Mouse (Mus musculus) retina, postnatal 1 day (tissue): ENCODE results near the gene Rin3.
A peak's percentile ranks its signal among the peaks of the same experiment; 100 is the strongest.

Experiments used
- DNase-seq: peaks from one replicate; pipeline ENCODE4 v3.0.0-alpha.2; 2012

Gene Rin3

DNA sequence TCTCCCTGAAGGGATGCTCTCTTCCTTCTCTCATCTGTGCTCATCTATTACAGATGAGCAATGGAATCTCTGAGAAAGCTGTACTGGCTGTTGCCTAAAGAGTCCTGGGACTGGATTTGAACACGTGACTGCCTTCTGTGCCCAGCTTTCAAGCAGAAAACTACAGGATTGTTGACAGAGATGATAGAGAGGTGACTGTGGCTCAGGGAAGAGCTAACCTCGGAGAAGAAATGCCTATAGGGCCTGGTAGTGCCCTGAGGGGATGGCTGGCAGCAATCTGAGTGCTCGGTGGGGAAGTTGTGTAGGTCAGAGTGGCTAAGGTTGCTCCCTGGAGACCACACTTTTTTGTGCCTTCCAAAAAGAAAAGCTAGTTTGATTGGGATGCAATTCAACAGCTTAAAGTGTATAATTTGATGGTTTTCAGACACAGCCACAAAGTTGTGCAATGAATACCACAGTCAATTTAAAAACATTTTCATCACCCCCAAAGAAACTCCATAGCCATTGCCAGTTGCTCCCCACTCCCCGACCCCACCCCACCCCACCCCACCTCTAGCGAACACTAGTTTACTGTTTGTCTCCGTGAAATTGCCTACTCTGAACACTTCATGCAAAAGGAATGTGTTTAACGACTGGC, 1.9 kb upstream of the Rin3 start:
- DNase-seq: no peak

- DNase-seq: no peak
Measured at GRCm38 (mm10) chr12:102282126-102282525, 722 bp upstream of the Rin3 start.

DNA sequence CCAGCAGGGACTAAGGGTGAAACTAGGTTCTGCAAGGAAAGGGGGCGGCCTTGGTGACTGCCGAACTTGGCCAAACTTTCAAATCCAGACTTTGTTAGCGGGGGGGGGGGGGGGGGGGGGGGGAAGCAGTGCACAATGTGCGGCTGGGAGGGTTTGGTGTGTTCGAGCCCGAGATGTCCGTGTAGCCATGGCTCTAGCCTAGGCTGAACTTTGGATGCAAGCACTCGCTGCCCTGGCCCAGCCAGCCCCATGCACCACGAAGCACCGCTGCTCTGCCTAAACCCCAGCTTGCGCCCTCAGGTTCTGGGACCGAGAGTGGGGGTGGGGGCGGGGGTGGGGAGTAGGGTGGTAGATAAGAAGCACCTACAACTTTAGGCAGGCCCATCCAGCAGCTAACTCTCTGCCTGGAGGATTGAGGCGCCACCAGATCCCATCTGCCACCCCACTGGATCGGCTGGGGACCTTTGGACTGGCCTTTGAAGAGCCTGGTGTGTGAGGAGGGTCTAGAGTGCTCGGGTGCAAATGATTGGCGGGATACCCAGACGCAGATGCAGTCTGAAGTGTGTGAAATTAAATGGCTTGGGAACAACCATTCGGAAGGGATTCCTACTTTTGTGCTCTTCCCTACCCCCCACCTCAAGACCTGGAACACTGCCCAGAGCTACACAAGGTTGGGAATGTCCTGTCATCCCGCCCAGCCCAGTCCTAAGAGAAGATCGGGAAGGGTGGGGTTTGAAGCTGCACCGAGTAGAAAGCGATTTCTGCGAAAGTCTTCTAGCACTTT, 827 bp downstream of the Rin3 start:
- peak; percentile 65 for DNase-seq

DNA sequence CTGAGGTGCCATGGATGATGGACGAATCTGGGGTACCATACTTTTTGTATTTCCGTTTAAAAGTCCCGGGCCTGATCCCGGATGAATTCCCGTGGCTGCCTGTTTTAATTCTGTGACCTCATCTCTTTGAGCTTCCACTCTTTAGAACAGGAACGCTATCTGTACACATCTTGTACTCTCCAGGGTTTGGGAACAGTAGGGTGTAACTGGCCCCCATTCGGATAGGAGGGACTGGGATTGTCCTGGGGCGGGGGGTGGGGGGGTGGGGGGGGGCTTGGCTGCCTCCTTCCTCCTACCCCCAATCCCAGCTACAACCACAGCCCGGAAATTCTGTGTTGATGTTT, 1.4 kb downstream of the Rin3 start:
- DNase-seq: no peak

DNA sequence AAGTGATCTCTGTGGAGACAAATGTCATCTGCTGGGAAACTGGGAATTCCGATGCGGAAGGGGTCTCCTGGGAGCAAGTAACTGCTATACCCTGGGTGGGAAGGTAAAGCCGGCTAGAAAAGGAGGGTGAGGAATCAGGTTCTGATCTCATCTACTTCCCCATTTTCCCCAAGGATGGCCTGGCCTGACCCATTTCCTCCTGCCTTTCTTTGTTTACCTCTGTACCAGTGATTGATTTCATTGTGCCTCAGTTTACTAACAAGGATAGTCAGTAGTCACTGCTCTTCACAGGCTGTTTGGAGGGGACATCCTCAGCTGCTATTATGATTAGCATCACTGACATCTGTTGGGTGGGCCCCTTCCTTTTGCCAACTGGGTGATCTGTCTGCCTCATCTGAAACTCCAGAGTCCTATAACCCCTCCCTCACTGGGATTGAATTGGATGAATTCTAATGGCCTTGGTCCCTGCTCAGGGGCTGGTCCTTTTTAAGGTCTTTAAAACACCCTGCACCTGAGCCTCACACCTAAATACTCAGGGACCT, 1.8 kb downstream of the Rin3 start:
- DNase-seq: no peak

DNA sequence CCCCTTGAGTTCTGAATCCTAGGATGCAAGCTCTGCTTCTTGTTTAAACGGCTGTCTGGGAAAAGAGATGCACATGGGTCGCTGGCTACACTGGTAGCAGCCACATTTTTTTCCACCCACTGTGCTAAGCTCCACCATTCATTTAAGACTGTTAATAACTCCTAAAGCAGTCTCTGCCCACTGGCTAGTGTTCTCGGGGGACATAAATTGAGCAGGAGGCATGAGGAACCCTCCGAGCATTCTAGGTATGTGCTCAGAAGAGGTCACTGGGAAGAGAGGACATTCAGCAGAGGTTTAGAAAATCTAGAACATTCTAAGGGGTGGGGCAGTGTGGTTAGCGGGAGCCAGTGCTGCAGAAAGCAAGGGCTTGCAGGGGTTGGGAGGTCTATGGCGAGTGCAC, 2.5 kb downstream of the Rin3 start:
- DNase-seq: no peak

DNA sequence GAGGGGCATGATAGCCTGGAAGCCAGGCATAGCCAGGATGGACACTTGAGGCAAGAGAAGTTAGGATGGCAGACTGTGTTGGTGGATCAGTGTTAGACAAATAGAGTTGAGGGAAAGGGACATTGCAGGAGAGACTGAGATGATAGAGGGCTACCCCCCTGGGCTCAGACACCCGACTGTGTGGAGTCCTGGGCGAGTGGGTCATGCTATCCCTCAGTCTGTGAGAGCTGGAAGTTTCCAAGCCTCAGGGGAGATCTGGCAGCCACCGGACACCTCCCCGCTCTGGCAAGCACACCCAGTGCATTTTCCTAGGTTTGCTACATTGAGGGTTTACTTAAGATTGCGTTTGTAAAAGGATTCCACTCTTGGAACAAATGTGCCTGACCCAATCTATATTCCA, 2.9 kb downstream of the Rin3 start:
- no peak for DNase-seq

GRCm38 (mm10) chr12:102286681-102287414, 4.0 kb downstream of the Rin3 start:
- peak; percentile 57 for DNase-seq

DNA sequence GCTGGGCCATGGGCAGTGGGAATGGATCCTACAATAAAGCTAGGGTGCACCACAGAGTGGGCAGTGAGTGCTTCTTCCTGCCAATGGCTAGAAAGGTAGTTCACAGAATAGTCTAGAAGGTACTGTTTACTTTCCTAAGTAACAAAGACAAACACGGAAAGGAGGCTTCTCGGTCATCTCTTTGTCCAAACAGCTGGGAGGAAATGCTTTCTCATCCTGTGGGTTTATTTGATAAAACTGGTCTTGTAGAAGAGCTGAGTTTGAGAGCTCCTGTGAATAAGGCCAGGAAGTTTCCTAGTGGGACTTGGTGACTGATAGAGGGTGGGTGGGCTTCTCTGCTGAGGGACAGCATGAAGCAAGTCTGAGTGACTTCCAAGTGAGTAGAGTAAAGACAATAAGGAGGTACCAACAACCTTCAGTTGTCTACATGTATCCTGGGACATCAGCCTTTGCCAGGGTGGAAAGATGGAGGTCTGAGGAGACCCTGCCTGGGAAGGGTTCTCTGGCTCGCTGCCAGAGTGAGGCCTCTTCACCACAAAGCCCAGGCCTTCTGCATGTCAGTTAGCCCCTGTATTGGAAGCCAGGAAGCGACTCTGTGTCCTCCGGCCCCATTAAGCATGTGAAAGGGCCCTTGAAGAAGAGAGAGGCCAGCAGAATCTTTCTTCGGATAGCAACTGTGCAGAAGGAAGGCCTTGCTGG, 5.2 kb downstream of the Rin3 start:
- no peak for DNase-seq

DNA sequence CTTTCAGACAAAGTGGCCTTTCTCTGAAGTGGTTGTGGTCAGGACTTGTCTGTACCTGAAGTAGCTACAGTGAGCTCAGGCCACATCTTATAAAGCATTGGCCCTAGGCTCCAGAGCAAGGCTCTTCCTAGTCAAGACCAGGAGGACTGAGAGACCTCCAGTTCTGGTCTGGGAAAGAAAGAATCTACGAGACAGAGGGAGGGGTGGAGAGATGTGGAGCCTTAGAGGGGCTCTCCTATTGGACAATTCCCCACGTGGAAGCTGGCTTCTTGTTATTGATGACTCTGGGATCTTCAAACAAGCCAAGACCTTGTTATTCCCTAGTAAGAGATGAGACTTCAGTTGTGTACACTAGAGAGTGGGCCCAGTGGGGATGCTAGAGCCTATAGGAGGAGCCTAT, 6.0 kb downstream of the Rin3 start:
- DNase-seq: no peak

GRCm38 (mm10) chr12:102289568-102289967, 6.7 kb downstream of the Rin3 start:
- peak; percentile 45 for DNase-seq

DNA sequence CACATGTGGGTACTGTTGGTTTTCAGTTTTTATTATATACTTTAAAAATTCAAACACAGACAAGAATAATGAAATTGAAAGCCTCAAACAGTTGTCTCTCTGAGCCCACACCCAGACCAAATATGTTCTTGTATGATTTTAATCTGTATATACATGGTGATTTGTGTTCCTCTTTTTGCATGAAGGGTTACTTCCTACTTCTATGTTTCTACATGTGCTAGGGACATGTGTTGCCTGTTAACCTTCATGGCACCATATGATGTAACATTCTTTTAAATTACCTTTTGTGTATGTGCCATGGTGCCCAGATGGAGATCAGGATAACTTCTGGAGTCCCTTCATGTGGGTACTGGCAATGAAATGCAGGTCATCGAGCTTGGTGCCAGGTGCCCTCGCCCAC, 7.8 kb downstream of the Rin3 start:
- DNase-seq: no peak

- DNase-seq: no peak
Measured at GRCm38 (mm10) chr12:102291686-102292085, 8.8 kb downstream of the Rin3 start.

GRCm38 (mm10) chr12:102292501-102293215, 9.8 kb downstream of the Rin3 start:
- no peak for DNase-seq

DNA sequence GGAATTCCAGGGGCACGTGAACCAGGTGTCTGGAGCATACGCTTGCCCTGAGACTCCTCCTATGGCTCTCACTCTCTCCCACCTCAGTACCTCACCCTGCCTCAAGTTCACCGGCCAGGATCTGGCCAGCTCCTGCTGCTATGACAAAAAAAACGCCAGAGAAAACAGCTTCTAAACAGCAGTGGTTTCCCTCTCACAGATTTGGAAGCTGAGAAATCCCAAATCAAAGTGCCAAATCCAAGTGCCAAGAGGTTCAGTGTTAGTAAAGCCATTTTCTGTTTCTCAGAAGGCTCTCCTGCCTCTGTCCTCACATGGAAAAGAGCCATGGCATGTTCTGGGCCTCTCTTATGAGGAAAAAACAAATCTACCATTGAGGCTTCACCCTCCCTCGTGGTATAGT, 11.8 kb downstream of the Rin3 start:
- no peak for DNase-seq

DNA sequence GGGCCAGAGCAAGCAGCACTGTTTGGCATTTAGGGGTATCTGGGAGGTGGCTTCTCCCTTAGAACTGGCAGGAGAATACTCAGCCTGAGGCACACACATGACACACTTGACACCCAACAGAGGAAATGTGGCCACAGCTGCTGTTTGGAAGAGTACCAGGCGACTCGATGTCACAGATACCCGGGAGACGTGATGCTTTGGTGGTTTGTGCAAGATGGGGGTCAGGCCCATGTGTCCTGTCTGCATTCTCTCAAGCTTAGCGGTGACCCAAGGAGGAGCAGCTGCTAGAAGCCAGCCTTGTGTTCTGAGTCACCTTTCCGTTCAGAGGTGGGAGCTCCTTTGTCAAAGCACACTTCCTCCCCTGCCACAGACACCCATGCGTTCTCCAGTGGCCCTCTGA, 12.4 kb downstream of the Rin3 start:
- DNase-seq: no peak

GRCm38 (mm10) chr12:102295662-102296061, 12.8 kb downstream of the Rin3 start:
- no peak for DNase-seq

DNA sequence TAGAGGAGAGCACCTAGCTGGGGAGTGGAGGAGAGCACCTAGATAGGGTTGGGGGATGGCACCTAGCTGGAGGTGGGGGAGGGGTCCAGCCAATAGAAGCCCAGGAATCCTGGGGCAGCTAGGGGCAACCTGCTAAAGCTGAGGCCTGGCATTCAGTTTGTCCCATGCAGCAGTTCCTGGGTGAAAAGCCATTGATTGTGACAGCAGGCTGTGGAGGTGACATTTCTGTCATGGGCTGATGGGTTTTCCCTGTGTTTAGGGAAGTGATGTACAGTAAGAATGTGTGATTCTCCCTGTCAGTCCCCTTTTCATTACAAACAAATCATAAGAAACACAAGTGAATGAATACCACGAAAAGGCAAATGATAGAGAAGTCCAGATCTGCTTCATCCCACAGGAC, 13.5 kb downstream of the Rin3 start:
- no peak for DNase-seq

DNA sequence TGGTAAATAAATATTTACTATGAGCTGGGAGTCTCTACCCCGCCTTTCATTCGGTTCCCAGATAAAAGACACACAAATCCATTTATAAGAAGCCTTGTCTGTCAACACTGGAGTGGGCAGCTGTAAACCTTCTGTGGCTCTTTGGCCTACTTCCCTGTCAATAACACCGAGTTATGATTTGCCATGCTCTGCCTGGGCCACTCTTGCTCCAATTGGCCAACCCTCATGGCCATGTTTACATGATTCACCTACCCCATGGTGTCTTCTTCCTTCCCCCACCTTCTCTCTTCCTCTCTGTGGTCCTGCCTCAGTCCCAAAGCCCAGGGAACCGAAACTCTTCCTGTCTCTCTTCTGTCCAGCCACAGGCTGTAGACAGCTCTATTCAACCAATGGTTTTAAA, 14.1 kb downstream of the Rin3 start:
- no peak for DNase-seq

DNA sequence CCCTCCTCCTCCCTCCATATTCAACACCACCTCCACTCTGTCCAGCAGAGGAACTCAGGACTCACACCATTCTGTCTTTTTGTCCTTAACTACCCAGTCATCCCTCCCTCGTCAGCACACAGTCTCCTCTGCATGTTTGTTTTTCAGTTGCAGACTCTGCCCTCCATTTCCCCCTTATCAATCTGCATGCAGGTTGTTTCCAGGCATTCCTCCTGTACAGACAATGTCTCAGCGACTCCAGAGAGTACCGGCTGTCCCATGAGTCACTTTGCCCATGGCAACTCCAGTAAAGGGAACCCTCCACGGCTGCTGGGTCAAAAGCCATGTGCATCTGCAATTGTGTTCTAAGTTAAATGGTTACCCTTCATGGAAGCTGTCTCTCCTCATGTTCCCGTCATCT, 16.4 kb downstream of the Rin3 start:
- DNase-seq: no peak

DNA sequence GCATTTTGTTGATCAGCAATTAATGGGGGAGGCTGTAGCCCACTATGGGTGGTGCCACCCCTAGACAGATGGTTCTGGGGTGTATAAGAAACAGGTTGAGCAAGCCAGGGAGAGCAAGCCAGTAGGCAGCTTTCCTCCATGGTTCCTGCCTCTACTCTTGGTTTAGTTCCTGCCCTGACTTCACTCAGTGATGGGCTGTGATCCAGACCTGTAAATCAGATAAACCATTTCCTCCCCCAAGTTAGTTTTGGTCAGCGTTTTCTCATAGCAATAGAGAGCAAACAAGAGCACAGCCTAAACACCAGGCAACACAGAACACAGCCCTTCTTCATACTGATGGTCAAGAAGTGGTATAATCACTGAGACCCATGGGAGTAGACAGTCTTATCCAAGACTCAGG, 18.7 kb downstream of the Rin3 start:
- no peak for DNase-seq

- DNase-seq: no peak
Measured at GRCm38 (mm10) chr12:102302322-102302721, 19.5 kb downstream of the Rin3 start.
